Mouse (Mus musculus) stomach, adult 2 months (tissue): ENCODE data around the gene C1ql3. TPM values are rescaled to one million over a fixed set of nuclear protein-coding genes. Genes with fewer than 3 reads are reported as not detected.

Source experiments
- polyA plus RNA-seq: library from polyadenylated mRNA; depleted of rRNA; stranded (reverse); fragments of >200 nt; gene quantifications from 2 replicates; pipeline ENCODE4 v1.2.3, GENCODE M21; 2012; rRNA removed

C1ql3 gene
- 0.06 and 0.11 TPM in 2 replicates for polyA plus RNA-seq

GRCm38 (mm10) chr2:13011472-13011871 lies at the start of gene C1ql3:
TSS of gene C1ql3 (minus strand) at chr2:13011806.

Other genes with a start within 250 kb of the C1ql3 start
- 1.1 TPM in 2 replicates for gene Pter, start 87.8 kb downstream of the C1ql3 start, polyA plus RNA-seq